Mouse (Mus musculus): ENCODE results near the gene Arl6ip5.

DNA sequence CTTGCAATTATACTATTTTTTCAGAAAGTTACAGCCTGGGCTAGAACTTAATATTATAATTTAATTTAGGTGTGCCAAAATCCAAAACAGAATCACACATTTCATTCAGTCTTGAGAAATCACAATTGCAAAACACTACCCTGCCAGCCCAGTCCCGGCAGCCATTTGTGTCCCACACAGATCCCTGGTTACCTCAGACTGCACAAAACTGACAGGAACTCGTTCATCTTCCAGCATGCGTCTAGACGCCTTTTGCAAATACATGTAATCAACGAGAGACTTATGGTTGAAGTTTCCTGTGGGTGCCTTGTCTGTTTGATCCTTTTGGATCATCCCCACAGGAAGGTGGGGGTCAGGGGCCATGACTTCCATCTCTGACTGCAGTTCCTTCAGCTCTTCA, 41.6 kb downstream of the Arl6ip5 start:
- TF ChIP-seq CTCF (IDR thresholded peaks at IDR 0.05) (no peak), EP300 (IDR thresholded peaks at IDR 0.05; ENCODE audit: insufficient read depth, low read depth, low read length) (no peak), POLR2A (IDR thresholded peaks at IDR 0.05; ENCODE audit: insufficient read depth, low read depth, low read length) (no peak)

Measured in heart, adult 2 months (tissue).